Mouse (Mus musculus) kidney, adult 2 months (tissue): Measurements from ENCODE around the gene Tank.

Experiments
- CTCF ChIP-seq: fragments of 200-500 bp; conservative IDR thresholded peaks from 2 replicates; pipeline ENCODE4 v1.5.1; 2011; ENCODE audit warnings: low read depth, mild to moderate bottlenecking, control low read depth, low read length, moderate library complexity, mixed read lengths; ENCODE audit not compliant: insufficient read depth, insufficient read length
- POLR2A ChIP-seq: fragments of 200-500 bp; IDR thresholded peaks from one replicate; pipeline ENCODE4 v1.6.1; 2011; ENCODE audit warnings: low read depth, low read length, control low read depth

- TF ChIP-seq POLR2A (no peak), CTCF (no peak)
Observed at GRCm38 (mm10) chr2:61592095-61592494, 13.7 kb downstream of the Tank start.
